Mouse (Mus musculus): ENCODE data around the gene Pdzd9. TPM values are rescaled to one million over a fixed set of nuclear protein-coding genes. Genes with fewer than 3 reads are reported as not detected.

The Pdzd9 gene
- polyA plus RNA-seq, 1 experiment, result not detected

DNA sequence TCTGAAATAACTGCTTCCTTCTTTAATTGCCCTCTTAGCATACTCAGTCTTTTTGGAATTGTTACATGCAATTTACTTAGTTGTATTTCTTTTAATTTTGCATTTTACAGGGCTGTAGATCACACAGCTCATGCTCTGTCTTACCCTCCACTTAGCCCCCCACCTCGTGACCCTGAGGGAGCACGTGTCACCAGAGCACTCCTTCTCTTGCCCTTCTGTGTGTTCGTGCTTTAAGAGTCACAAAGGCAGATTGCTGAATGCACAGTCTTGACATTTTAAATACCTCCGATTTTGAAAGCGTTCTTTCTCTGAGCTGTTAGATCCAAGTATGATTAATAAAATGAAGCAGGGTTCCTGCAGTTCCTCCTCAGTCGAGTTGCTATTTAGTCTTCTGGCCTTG, 25.1 kb upstream of the Pdzd9 start:
- no peak overlapping the region for H3K27ac ChIP-seq (ENCODE audit: control insufficient read depth, insufficient read depth, low read depth, low read length, poor library complexity)
- no peaks in the 10 kb centered on the region; the same call in 1 of the 2 replicates for H3K4me1 ChIP-seq (ENCODE audit: control insufficient read depth, insufficient read depth, low read length)
- WGBS, result 78% methylated on average over 6 of the region's 6 CpGs
- TF ChIP-seq CTCF (IDR thresholded peaks at IDR 0.05; ENCODE audit: control insufficient read depth, insufficient read depth, low read length) (no peak), POLR2A (IDR thresholded peaks at IDR 0.05; ENCODE audit: borderline replicate concordance, control insufficient read depth, low read depth, low read length) (no peak)
- H3K4me3 ChIP-seq (replicated peaks; ENCODE audit: control insufficient read depth, low read depth, low read length), result no peak overlapping the region

DNA sequence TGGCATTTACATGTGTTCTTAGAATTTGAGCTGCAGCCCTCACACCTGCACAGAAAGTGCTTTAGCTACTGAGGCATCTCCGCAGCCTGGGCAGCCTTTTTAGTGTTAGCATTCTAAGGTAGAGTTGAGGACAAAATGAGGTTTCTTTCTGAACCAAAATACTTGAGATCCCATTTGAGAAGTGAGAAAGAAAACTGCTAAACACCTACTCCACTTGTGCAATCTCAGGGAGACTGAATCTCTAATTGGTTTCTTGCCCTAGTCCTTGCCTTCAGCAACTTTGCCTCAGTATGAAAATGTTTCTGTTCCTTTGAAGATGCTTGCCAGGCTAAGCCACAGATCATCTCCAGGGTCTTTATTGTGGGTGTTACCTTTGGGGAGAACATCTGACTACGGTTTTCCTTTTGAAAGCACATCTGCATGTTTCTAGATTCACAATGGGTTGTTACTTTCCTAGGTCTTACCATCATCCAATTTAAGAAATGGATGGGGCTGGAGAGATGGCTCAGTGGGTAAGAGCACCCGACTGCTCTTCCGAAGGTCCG, 23.8 kb upstream of the Pdzd9 start:
- WGBS, result 86% methylated on average over 5 of the region's 5 CpGs
- Histone ChIP-seq H3K4me3 (replicated peaks; ENCODE audit: control insufficient read depth, low read depth, low read length) (no peak overlapping the region), H3K4me1 (ENCODE audit: control insufficient read depth, insufficient read depth, low read length) (no peaks in the 10 kb centered on the region; the same call in 1 of the 2 replicates)

DNA sequence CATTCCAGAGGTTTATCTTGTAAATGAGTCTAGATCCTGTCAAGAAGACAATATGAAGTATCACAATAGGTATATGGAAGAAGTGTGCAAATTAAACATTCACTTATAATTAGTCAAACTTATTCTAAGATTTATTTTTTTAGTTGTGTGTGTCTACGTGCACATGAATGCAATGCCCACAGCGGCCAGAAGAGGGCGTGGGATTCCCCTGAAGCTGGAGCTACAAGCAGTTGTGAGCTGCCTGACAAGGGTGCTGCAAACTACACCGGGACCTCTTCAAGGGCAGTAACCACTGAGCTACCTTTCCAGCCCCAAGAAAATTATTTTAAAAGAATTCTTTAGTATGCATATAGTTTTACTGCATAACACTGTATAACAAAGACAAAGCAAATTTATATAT, 20.5 kb upstream of the Pdzd9 start:
- TF ChIP-seq POLR2A (IDR thresholded peaks at IDR 0.05; ENCODE audit: borderline replicate concordance, control insufficient read depth, low read depth, low read length) (no peak), CTCF (IDR thresholded peaks at IDR 0.05; ENCODE audit: control insufficient read depth, insufficient read depth, low read length) (peak; percentile 50; the same call in 1 of the 2 replicates)
- WGBS, result 78% methylated on average over 4 of the region's 4 CpGs
- no peaks in the 10 kb centered on the region; the same call in 1 of the 2 replicates for H3K4me1 ChIP-seq (ENCODE audit: control insufficient read depth, insufficient read depth, low read length)
- H3K4me3 ChIP-seq (replicated peaks; ENCODE audit: control insufficient read depth, low read depth, low read length), result no peak overlapping the region
- H3K27ac ChIP-seq (ENCODE audit: control insufficient read depth, insufficient read depth, low read depth, low read length, poor library complexity), result no peak overlapping the region

More for the DNA sequence above, 23.8 kb upstream of the Pdzd9 start:
- no peak overlapping the region for H3K27ac ChIP-seq (ENCODE audit: control insufficient read depth, insufficient read depth, low read depth, low read length, poor library complexity)
- TF ChIP-seq POLR2A (IDR thresholded peaks at IDR 0.05; ENCODE audit: borderline replicate concordance, control insufficient read depth, low read depth, low read length), result no peak

DNA sequence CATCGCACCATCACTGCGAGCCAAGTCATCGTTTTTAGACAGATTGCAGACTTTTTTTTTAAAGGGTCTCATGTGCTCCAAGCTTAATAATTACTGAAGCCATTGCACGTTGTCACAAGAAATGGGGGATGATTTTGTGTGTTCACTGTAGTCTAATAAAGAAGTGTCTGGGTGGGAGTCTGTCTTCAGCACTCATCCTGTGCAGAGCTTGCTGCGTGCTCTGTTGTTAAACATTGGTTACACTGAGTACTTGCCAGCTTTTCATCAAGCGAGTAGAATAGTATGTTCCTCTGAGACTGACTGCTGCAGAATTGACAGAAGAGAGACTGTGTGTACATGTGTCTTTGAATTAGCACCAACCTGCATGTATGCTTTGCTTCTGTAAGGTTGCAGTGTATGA, 15.1 kb upstream of the Pdzd9 start:
- Histone ChIP-seq H3K4me3 (replicated peaks; ENCODE audit: control insufficient read depth, low read depth, low read length) (no peak overlapping the region), H3K4me1 (ENCODE audit: control insufficient read depth, insufficient read depth, low read length) (no peaks in the 10 kb centered on the region), H3K27ac (ENCODE audit: control insufficient read depth, insufficient read depth, low read depth, low read length, poor library complexity) (no peak overlapping the region)
- 88% methylated on average over 6 of the region's 6 CpGs for WGBS
- no peak for TF ChIP-seq POLR2A (IDR thresholded peaks at IDR 0.05; ENCODE audit: borderline replicate concordance, control insufficient read depth, low read depth, low read length)
- no peak for TF ChIP-seq CTCF (IDR thresholded peaks at IDR 0.05; ENCODE audit: control insufficient read depth, insufficient read depth, low read length)

DNA sequence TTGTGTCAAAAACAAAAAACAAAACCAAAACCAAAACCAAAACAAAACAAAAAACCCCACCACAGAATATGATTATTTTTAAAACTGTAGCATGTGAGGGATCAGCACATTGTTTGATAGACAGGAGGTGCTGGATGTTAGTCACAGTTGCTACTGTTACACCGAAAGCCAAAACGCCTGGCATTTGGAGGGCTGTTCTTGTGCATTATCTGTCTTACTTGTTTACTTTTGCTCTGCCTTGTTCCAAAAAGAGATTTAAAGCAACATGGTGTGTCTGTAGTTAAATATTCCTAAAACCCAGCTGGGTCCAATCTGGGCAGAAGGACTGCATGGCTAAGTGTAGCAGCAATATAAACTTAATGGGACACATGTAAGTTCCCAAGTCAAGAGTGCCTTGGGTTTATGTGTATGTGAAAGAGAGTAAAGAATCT, 14.6 kb upstream of the Pdzd9 start:
- 79% methylated on average over 2 of the region's 2 CpGs for WGBS
- no peak overlapping the region for H3K4me3 ChIP-seq (replicated peaks; ENCODE audit: control insufficient read depth, low read depth, low read length)
- TF ChIP-seq CTCF (IDR thresholded peaks at IDR 0.05; ENCODE audit: control insufficient read depth, insufficient read depth, low read length), result no peak
- no peaks in the 10 kb centered on the region for H3K4me1 ChIP-seq (ENCODE audit: control insufficient read depth, insufficient read depth, low read length)
- no peak overlapping the region for H3K27ac ChIP-seq (ENCODE audit: control insufficient read depth, insufficient read depth, low read depth, low read length, poor library complexity)

DNA sequence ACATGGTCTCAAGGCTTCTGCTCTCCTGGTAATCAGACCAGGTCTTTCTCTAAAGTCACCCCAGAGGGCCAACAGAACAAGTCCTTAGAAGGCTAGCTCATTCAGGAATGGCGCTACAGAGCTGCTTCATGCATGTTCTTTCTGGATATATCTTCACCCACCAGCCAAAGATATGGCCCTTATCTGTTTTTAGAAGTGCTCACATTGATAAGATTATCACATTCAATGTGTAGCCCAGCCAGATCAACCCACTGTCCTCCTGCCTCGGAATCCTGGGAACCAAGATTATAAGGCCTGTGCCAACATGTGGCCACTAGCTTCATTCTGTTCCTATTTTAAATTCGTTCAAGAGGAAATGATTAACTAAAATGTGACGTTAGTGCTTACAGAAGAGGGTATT, 11.9 kb upstream of the Pdzd9 start:
- H3K4me1 ChIP-seq (ENCODE audit: control insufficient read depth, insufficient read depth, low read length), result peaks cover 2% of the 10 kb centered on the region
- H3K27ac ChIP-seq (ENCODE audit: control insufficient read depth, insufficient read depth, low read depth, low read length, poor library complexity), result no peak overlapping the region
- WGBS, result 38% methylated on average over 4 of the region's 4 CpGs
- TF ChIP-seq POLR2A (IDR thresholded peaks at IDR 0.05; ENCODE audit: borderline replicate concordance, control insufficient read depth, low read depth, low read length) (no peak), CTCF (IDR thresholded peaks at IDR 0.05; ENCODE audit: control insufficient read depth, insufficient read depth, low read length) (no peak)
- H3K4me3 ChIP-seq (replicated peaks; ENCODE audit: control insufficient read depth, low read depth, low read length), result no peak overlapping the region

DNA sequence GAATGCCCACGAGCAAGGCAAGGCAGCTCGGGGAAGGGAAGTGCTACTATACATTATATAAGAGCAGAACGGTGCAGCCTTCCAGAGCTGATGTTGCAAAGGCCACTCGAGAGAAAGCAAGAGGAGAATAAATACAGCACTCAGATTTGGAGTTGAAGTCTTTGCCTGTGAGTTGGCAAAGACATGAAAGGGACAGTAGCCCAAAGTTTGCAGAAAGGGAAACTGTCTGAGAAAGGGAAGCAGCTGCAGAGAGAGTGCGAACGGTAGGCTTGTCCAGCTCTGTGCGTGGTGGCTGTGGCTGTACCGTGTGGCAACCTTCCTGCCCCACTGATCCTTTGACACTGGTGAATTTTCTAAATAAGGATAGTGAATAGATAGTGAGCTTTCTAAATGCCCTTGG, 8.9 kb upstream of the Pdzd9 start:
- H3K27ac ChIP-seq (ENCODE audit: control insufficient read depth, insufficient read depth, low read depth, low read length, poor library complexity), result no peak overlapping the region
- peaks cover 2% of the 10 kb centered on the region for H3K4me1 ChIP-seq (ENCODE audit: control insufficient read depth, insufficient read depth, low read length)
- WGBS, result 3% methylated on average over 8 of the region's 8 CpGs
- H3K4me3 ChIP-seq (replicated peaks; ENCODE audit: control insufficient read depth, low read depth, low read length), result no peak overlapping the region
- TF ChIP-seq CTCF (IDR thresholded peaks at IDR 0.05; ENCODE audit: control insufficient read depth, insufficient read depth, low read length) (no peak), POLR2A (IDR thresholded peaks at IDR 0.05; ENCODE audit: borderline replicate concordance, control insufficient read depth, low read depth, low read length) (no peak)

DNA sequence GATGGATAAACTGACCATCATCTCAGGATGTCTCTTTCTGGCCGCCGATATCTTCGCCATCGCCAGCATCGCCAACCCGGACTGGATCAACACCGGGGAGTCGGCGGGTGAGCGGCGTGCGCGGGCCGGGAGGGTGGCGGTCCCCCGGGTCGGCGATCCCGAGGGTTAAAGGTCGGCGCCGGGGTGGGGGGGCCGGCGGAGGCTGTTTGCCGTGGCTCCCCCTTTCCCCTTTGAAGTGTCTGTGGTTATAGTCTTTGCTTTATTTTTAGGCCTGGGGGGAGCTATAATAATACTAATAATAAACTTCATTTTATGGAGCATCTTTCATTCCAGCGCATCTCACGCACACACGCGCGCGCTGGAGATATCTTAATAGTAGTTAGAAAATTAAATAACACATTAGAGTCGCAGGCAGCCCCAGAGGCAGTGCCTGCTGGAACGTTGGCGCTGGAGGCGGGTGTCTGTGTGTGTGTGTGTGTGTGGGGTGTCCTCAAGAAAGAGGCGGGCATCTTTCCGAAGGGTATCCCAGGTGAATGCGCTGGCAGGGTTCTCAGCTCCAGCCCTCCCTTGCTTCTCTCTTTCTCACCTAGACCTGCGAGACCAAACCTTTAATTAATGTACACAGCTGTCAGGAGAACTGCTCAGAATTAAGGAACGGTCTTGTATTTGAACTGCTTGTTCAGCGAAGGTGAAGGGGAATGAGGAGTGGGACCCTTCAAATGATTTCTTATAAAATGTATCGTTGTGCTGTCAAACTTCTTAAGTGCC, 7.8 kb upstream of the Pdzd9 start:
- H3K27ac ChIP-seq (ENCODE audit: control insufficient read depth, insufficient read depth, low read depth, low read length, poor library complexity), result 0 out of 2 replicates have a peak overlapping the region, but pooled peaks have one; percentile 34

More for the DNA sequence above, 7.8 kb upstream of the Pdzd9 start:
- Histone ChIP-seq H3K4me1 (ENCODE audit: control insufficient read depth, insufficient read depth, low read length) (peaks cover 2% of the 10 kb centered on the region), H3K4me3 (replicated peaks; ENCODE audit: control insufficient read depth, low read depth, low read length) (peak overlapping the region; percentile 94)
- TF ChIP-seq CTCF (IDR thresholded peaks at IDR 0.05; ENCODE audit: control insufficient read depth, insufficient read depth, low read length), result no peak
- no peak for TF ChIP-seq POLR2A (IDR thresholded peaks at IDR 0.05; ENCODE audit: borderline replicate concordance, control insufficient read depth, low read depth, low read length)
- WGBS, result 1% methylated on average over 42 of the region's 42 CpGs

Measured in bone marrow, adult 2 months (tissue).